ENCODE assay signal across 28 mouse cellular contexts in genomic region chr13:97589626-97590025, GRCm38 (mm10).
"Had no signal": no experiment of that assay in that cellular context is flagged by ENCODE, and none has a peak within 500 bp of the region (broad histone marks: within the 10 kb centered on the region; RNA-seq: fewer than 3 reads in every experiment).

No protein-coding gene starts in this region.

- H3K27ac ChIP-seq: gastrocnemius, adult 2 months; heart, embryonic 10.5 days; hindbrain, embryonic 14.5 days; kidney, embryonic 15.5 days; kidney, postnatal 0 days; limb, embryonic 12.5 days; liver, embryonic 13.5 days; liver, embryonic 15.5 days had no signal

- H3K36me3 ChIP-seq: heart, embryonic 10.5 days; heart, embryonic 12.5 days; kidney, embryonic 15.5 days; limb, embryonic 12.5 days; liver, embryonic 13.5 days; liver, embryonic 15.5 days had no signal

- DNase-seq: gastrocnemius, adult 2 months; gastrocnemius, postnatal 10 days; gastrocnemius, postnatal 25 days; heart, adult 18-20 months; heart, postnatal 10 days; heart, postnatal 36 days; kidney, adult 11 months; kidney, adult 2 months; kidney, adult 9 months; kidney, postnatal 14 days; kidney, postnatal 36 days; layer of hippocampus, adult 9-11 months; layer of hippocampus, postnatal 36 days; left cerebral cortex, postnatal 4 days; liver; liver, embryonic 13.5 days; liver, postnatal 0 days; lung, adult 2 months had no signal

- H3K4me3 ChIP-seq: gastrocnemius, adult 2 months; heart, embryonic 10.5 days; heart, embryonic 12.5 days; kidney, embryonic 15.5 days; limb, embryonic 12.5 days; liver, embryonic 13.5 days; liver, embryonic 15.5 days had no signal

- H3K9ac ChIP-seq: heart, embryonic 12.5 days; hindbrain, embryonic 14.5 days; kidney, embryonic 15.5 days; limb, embryonic 12.5 days; liver, embryonic 13.5 days; liver, embryonic 15.5 days; liver, postnatal 0 days had no signal

- H3K4me1 ChIP-seq: liver, embryonic 13.5 days; liver, embryonic 15.5 days had no signal

- H3K27me3 ChIP-seq: heart, embryonic 12.5 days; kidney, embryonic 15.5 days; limb, embryonic 12.5 days; liver, embryonic 13.5 days; liver, embryonic 15.5 days had no signal

- H3K4me2 ChIP-seq: heart, embryonic 12.5 days; hindbrain, embryonic 14.5 days; kidney, embryonic 15.5 days; limb, embryonic 12.5 days; liver, embryonic 11.5 days; liver, embryonic 13.5 days; liver, embryonic 15.5 days had no signal

- ATAC-seq: hindbrain, embryonic 16.5 days; intestine, embryonic 16.5 days; liver, postnatal 0 days had no signal

- H3K9me3 ChIP-seq: heart, embryonic 10.5 days; kidney, embryonic 15.5 days; liver, embryonic 13.5 days; liver, embryonic 15.5 days had no signal
